Mouse (Mus musculus) C2C12 (cell line): ENCODE results near the gene Ncstn. TPM values are rescaled to one million over a fixed set of nuclear protein-coding genes. Genes with fewer than 3 reads are reported as not detected.

ENCODE experiments used
- H3K27me3 ChIP-seq: one replicate; pipeline ENCODE4 v1.6.1; 2011; ENCODE audit not compliant: control insufficient read depth, insufficient read depth, insufficient read length
- H3K36me3 ChIP-seq: one replicate; pipeline ENCODE4 v1.6.1; 2011; ENCODE audit not compliant: control insufficient read depth, insufficient read depth
- H3K4me3 ChIP-seq: one replicate; pipeline ENCODE4 v1.5.1; 2011; ENCODE audit warnings: mild to moderate bottlenecking, control low read depth; ENCODE audit not compliant: poor library complexity, insufficient read depth, severe bottlenecking
- H3K79me2 ChIP-seq: one replicate; pipeline ENCODE4 v1.6.1; 2011; ENCODE audit not compliant: control insufficient read depth, insufficient read depth
- H3K79me3 ChIP-seq: one replicate; pipeline ENCODE4 v1.6.1; 2011; ENCODE audit warnings: low read depth, control low read depth
- H3ac ChIP-seq: one replicate; pipeline ENCODE3; 2011; ENCODE audit warnings: low read depth; ENCODE audit not compliant: control insufficient read depth, insufficient read length
- CEBPB ChIP-seq: IDR thresholded peaks from one replicate; pipeline ENCODE4 v1.6.1; 2011; ENCODE audit warnings: low read depth, mild to moderate bottlenecking, control low read depth, moderate library complexity
- CTCF ChIP-seq: IDR thresholded peaks from one replicate; pipeline ENCODE4 v1.5.1; 2011; ENCODE audit not compliant: control insufficient read depth, insufficient read depth, insufficient read length
- FOSL1 ChIP-seq: IDR thresholded peaks from one replicate; pipeline ENCODE4 v1.8.0; 2011; ENCODE audit warnings: mild to moderate bottlenecking, low read length; ENCODE audit not compliant: poor library complexity, insufficient read depth, severe bottlenecking
- MAX ChIP-seq: IDR thresholded peaks from one replicate; pipeline ENCODE4 v1.6.1; 2011; ENCODE audit warnings: mild to moderate bottlenecking, control low read depth
- MYOD1 ChIP-seq: IDR thresholded peaks from one replicate; pipeline ENCODE4 v1.6.1; 2011; ENCODE audit warnings: low read depth; ENCODE audit not compliant: control insufficient read depth, insufficient read length
- MYOG ChIP-seq: IDR thresholded peaks from one replicate; pipeline ENCODE4 v1.6.1; 2011; ENCODE audit not compliant: control insufficient read depth, insufficient read length; ENCODE audit errors: extremely low read depth
- USF1 ChIP-seq: IDR thresholded peaks from one replicate; pipeline ENCODE4 v1.6.1; 2011; ENCODE audit warnings: low read depth, mild to moderate bottlenecking, control low read depth, moderate library complexity
- polyA plus RNA-seq: library from polyadenylated mRNA; unstranded; fragments of >200 nt; fragmentation: generic; extraction: Trizol; gene quantifications from one replicate; pipeline ENCODE4 v1.2.1, GENCODE M21; 2012; ENCODE audit warnings: missing spikeins

Ncstn gene
- polyA plus RNA-seq, 1 experiment = 40.8 TPM

- TF ChIP-seq MYOG = no peak
- TF ChIP-seq CTCF = no peak
- TF ChIP-seq FOSL1 = no peak
- no peak for TF ChIP-seq MYOD1
- no peak for TF ChIP-seq USF1
- no peak for TF ChIP-seq CEBPB
- no peak for TF ChIP-seq MAX
- H3K36me3 ChIP-seq = peaks cover 40% of the 10 kb centered on the region
- peak overlapping the region; percentile 98 for H3K4me3 ChIP-seq
Observed at GRCm38 (mm10) chr1:172127487-172127886, 44.9 kb upstream of the Ncstn start.

GRCm38 (mm10) chr1:172126376-172127347 is 44.1 kb upstream of the Ncstn start, which contains the start of gene Pex19:
Gene Pex19 (plus strand): TSS chr1:172126755.
- Histone ChIP-seq H3K79me2 (peaks cover 13% of the 10 kb centered on the region), H3K4me3 (peak within 1 kb of the TSS; percentile 98), H3ac (peak within 1 kb of the TSS; percentile 56), H3K27me3 (no peaks in the 10 kb centered on the region), H3K79me3 (peaks cover 6% of the 10 kb centered on the region), H3K36me3 (peaks cover 41% of the 10 kb centered on the region)
- no peak for TF ChIP-seq CTCF
- TF ChIP-seq MYOD1 = no peak
- TF ChIP-seq FOSL1 = no peak
- TF ChIP-seq MAX = peak; percentile 58
- TF ChIP-seq MYOG = no peak
- no peak for TF ChIP-seq CEBPB
- TF ChIP-seq USF1 = peak; percentile 27

More at GRCm38 (mm10) chr1:172127487-172127886, 44.9 kb upstream of the Ncstn start:
- Histone ChIP-seq H3K79me3 (peaks cover 6% of the 10 kb centered on the region), H3ac (peak overlapping the region; percentile 56), H3K27me3 (no peaks in the 10 kb centered on the region), H3K79me2 (peaks cover 13% of the 10 kb centered on the region)

GRCm38 (mm10) chr1:172124572-172124971 is 42.0 kb upstream of the Ncstn start:
- H3K79me2 ChIP-seq = peaks cover 13% of the 10 kb centered on the region
- TF ChIP-seq MYOD1 (no peak), CEBPB (no peak), MAX (no peak), CTCF (no peak), FOSL1 (no peak), USF1 (no peak), MYOG (no peak)
- H3K27me3 ChIP-seq = no peaks in the 10 kb centered on the region
- no peak overlapping the region for H3ac ChIP-seq
- peaks cover 48% of the 10 kb centered on the region for H3K36me3 ChIP-seq
- H3K79me3 ChIP-seq = peaks cover 6% of the 10 kb centered on the region
- no peak overlapping the region for H3K4me3 ChIP-seq

GRCm38 (mm10) chr1:172122671-172123070 is 40.1 kb upstream of the Ncstn start:
- H3K79me3 ChIP-seq = peaks cover 6% of the 10 kb centered on the region
- peaks cover 10% of the 10 kb centered on the region for H3K79me2 ChIP-seq
- TF ChIP-seq MYOD1 (no peak), MAX (no peak)
- H3K27me3 ChIP-seq = no peaks in the 10 kb centered on the region
- H3K36me3 ChIP-seq = peaks cover 55% of the 10 kb centered on the region
- H3ac ChIP-seq = no peak overlapping the region
- H3K4me3 ChIP-seq = no peak overlapping the region

- Histone ChIP-seq H3K4me3 (no peak overlapping the region), H3K36me3 (peaks cover 85% of the 10 kb centered on the region), H3K27me3 (no peaks in the 10 kb centered on the region), H3ac (no peak overlapping the region), H3K79me3 (no peaks in the 10 kb centered on the region), H3K79me2 (no peaks in the 10 kb centered on the region)
- TF ChIP-seq MYOG (no peak), FOSL1 (no peak), MAX (no peak), CTCF (peak; percentile 54)
Observed at GRCm38 (mm10) chr1:172119720-172120119, 37.1 kb upstream of the Ncstn start.

- TF ChIP-seq MYOD1 (no peak), USF1 (no peak), CEBPB (no peak), MAX (no peak)
- Histone ChIP-seq H3K36me3 (peaks cover 91% of the 10 kb centered on the region), H3K27me3 (no peaks in the 10 kb centered on the region), H3K4me3 (no peak overlapping the region), H3K79me3 (no peaks in the 10 kb centered on the region), H3ac (no peak overlapping the region), H3K79me2 (no peaks in the 10 kb centered on the region)
Observed at GRCm38 (mm10) chr1:172119100-172119499, 36.5 kb upstream of the Ncstn start.
